Mouse (Mus musculus) gastrocnemius, postnatal 36 days (tissue): ENCODE measurements around the gene Cybc1. TPM values are rescaled to one million over a fixed set of nuclear protein-coding genes. Genes with fewer than 3 reads are reported as not detected.

Experiments used
- DNase-seq, 2 experiments: peaks; one replicate each; pipeline ENCODE4 v3.0.0; 2022
- intact Hi-C: fragments of 180-260 bp; cut with DNase I; formaldehyde crosslinking; loops from one replicate; pipeline ENCODE4 v1.15.1; 2025
- total RNA-seq, 2 experiments: library from RNA; stranded (reverse); gene quantifications; 2 replicates each; pipeline ENCODE4 v1.2.3; 2021

Gene Cybc1
- total RNA-seq, 2 experiments from 2014 or later: 2.5 to 2.7 TPM

GRCm38 (mm10) chr11:121220771-121221170 lies 8.4 kb downstream of the Cybc1 start:
- no peak for DNase-seq
- intact Hi-C loops: no loop called here

DNA sequence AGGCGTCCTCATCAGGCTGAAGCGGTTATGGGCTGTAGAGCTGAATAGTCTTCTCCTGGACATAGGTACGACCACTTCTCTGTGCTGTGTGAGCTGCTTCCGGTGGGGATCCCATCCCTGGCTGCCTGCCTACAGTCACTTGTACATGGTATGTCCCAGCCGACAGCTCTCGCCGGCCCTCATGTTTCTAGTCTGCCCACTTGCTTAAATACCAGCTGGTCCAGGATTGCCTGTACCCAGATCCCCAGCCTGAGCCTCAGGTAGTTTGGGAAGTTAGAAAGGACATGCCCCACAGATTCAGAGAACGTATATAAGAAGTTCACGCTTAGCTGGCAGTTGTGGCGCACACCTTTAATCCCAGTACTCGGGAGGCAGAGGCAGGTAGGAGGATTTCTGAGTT lies 9.3 kb downstream of the Cybc1 start:
- DNase-seq: no peak
- intact Hi-C loops: no loop called here

DNA sequence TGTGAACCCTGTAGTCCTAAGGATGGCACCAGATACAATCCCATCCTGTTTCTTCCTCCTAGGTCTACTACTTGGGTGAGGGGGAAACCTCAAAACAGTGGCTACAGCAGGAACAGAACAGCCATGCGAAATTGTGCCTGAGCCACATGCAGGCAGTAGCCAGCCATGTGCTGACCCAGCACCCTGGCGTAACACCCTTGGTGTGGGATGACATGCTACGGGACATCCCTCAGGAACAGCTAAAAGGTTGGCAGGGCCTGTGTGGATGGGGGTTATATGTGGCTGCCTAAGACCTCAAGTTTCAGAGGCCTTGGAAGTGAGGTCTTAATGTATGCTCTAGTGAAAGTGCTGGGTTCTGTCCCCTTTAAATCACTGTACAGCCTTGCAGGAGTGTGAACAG lies 12.3 kb downstream of the Cybc1 start:
- no peak for DNase-seq
- intact Hi-C loops: no loop called here

DNA sequence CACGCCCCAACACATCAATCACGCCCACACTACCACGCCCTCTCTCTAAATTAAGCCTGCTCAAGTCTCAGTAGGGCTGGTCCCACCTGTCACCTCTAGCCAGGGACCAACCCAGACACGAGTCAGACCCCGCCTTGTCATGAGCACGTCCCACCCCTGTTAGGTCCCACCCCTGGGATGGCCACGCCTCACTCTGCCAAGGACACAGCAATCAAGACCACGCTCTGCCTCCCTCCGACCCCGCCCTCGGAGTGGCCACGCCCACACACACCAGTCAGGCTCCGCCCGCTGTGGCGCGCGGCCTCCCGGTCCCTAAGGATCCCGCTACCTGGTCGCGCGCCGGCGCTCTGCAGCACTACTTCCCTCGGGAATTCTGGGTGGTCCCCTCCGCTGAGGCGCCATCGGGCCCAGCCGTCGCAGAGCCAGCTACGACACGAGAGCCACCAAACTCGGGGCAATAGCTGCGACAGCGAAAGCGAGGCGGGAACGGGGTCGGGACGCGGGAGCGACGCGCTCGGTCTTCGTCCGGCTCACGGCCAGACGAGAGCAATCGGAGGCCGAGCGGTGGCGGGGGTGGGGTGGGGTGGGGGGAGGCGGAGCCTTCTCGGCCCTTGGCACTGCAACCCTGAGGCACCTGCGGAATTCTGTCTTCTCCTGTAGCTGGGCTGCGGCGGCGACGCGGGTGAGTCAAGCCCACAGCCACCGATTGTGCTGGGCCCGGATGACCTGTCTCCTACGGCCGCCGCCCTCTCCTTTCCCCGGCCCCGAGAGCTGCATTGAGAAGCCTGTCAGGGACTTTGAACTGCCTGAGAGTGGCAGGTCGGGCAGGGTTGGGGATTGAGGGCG lies 24.7 kb downstream of the Cybc1 start, which contains the start of the genes Hexdc and Ogfod3:
Gene Hexdc (plus strand): TSS at position 273 of the 846 bp plus-strand sequence.
Gene Ogfod3 (minus strand): TSS at position 551 of the 846 bp plus-strand sequence.
- DNase-seq: peak; percentile 92 to 94
- intact Hi-C loops: loop anchor here (5.0 kb wide), 4 partner anchors 57 to 312 kb away; partner anchors contain the start of gene Tex19.1

DNA sequence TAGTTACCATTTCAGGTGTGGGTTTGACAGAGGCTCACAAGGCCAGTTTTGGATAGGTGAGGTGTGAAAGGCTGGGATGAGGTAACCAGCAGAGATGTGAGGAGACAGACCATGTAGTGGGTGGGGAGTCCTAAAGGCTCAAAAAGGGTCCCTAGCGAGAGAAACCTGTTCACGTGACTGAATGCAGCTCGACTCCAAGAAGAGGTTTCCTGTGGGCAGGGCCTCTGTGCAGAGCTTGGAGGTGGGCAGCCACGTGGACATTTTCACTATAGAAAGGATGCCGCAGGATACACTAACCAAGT lies 25.3 kb downstream of the Cybc1 start:
- intact Hi-C loops: loop anchor here (5.0 kb wide), 4 partner anchors 57 to 312 kb away; partner anchors contain the start of gene Tex19.1
- DNase-seq: no peak

DNA sequence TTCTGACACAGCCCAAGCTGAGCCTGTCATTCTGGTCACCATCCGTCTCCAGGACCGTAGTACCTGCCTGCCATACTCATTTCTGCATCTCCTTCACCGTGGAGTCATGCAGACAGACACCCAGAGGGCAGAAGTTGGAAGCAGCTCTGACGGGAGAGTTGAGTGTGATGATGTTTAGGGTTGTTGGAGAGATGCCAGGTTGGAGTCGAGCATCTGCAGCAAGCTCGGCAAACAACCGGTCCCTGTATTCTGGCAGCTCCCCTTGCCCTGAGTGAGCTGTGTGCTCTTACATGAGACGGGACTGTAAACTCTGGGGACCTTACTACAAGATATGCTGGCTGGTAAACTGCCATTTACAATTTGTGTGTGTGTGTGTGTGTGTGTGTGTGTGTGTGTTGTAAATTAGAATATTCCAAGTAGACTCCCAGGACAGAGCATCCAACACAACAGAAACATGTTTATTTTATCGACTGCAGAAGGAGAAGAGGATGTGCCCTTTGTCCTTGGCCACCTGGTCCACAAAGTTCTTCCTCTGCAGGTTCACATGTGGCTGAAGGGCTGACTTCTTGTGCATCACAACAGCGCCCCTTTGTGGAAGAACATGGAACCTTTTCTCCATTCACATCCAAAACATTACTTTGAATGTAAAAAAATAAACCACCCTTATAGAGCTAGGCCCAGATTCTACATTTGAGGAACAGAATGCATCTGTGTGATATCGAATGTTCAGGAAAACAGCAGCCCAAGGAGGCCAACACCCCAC lies 27.5 kb downstream of the Cybc1 start:
- no peak for DNase-seq
- intact Hi-C loops: loop anchor here (5.0 kb wide), 4 partner anchors 54 to 309 kb away; partner anchors contain the start of gene Tex19.1

GRCm38 (mm10) chr11:121200781-121201180 lies 28.3 kb downstream of the Cybc1 start:
- DNase-seq: no peak
- intact Hi-C loops: loop anchor here (5.0 kb wide), 4 partner anchors 53 to 308 kb away; partner anchors contain the start of gene Tex19.1

DNA sequence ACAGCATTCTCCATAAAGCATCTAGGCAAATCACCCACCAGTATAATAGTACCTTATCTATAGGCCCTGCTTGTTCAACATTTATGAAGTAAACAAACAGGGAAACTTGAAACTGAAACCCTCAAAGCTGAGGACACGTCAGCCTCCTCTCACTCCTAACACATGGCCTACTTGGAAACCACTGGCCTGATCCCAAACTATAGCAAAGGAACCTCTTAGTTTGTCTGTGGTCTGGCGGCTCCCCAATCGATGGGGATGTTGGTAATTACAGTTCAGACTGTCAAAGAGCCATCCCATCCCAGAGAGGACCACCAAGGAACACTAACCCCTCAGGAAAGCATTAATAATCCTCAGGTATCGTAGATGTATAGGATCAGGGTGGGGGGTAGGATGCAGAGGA lies 29.3 kb downstream of the Cybc1 start:
- no peak for DNase-seq
- intact Hi-C loops: loop anchor here (5.0 kb wide), 4 partner anchors 53 to 308 kb away; partner anchors contain the start of gene Tex19.1

- no peak for DNase-seq
- intact Hi-C loops: no loop called here
Observed at GRCm38 (mm10) chr11:121198622-121199021, 30.5 kb downstream of the Cybc1 start.

GRCm38 (mm10) chr11:121193415-121193814 lies 35.7 kb downstream of the Cybc1 start:
- no peak for DNase-seq
- intact Hi-C loops: no loop called here

DNA sequence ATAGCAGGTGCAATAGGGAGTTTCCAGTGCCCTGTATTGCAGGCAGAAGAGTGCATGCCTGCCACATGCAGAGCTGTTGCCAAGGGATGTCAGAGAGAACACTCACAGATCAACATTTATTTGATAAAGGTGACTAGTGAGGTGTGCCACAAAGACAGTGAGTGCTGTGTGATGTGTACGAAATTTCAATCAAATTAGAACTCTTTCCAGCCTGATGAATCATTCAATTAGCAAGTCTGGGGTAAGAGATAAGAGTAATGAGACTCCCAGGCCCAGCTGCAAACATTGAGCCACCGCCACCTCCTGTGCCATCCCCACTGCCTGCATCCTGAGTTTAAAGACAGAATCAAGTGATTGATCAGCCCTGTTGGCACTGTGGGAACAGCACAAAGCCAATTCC lies 36.4 kb downstream of the Cybc1 start:
- intact Hi-C loops: no loop called here
- no peak for DNase-seq

DNA sequence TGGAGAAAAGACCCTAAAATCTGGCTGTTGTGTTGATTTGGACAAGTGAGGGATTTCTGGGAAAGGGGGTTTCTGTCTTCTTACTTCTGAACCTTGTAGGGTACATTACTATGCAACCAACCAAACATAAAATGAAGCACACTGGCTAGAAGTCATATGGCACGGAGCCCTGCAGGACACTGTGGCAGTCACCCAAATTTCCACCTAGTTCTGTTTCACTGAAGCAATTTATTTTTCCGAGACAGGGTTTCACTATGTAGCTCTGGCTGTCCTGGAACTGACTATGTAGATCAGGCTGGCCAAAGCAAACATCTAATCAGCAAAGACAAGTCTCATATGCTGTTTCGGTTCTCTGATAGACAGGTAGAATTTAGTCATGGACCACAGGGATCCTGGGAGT lies 39.4 kb downstream of the Cybc1 start:
- no peak for DNase-seq
- intact Hi-C loops: no loop called here

DNA sequence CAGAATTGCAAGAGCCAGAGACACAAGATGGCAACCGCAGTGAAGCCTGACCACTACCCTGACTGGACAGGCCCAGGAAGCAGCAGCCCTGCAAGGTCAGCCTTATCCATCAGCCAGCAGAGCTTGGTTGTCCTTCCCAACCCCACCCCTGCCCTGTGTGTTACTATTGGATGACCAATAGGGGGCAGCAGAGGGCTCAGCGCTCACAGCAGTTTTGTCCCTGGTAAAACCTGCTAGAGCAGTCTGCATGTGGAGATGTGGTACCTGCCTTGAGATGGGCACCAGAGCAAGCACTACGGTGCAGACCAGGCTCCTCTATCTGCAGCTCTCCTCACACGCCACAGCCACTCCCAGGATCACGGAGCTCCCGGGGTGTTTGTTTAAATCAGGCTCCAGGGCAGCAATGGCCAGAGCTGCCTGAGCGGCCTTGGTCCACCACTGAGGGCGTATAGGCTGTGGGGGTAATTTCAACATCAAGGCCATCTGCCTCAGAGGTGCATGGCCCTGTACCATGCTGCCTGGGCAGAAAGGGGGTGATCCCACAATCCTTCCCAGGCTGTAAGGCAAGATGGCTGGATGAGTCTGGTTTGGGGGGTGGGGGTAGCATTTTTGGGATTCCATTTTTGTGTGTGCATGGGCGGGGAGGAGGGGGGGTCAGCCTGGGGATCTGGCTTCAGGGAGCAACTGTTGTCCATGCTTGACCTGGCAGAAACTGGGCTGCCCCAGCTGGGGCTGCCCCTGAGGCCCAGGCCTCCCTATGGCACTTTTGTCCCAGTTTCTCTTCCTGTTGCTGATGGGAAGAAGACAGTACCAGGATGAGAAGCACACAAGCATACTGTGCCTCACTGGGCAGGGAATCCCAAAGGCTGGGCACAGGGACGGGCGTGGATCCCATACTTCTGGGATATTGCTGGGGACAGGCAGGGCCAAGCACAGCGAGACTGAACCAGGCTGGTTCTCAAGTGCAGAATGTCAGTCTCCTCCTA lies 52.5 kb downstream of the Cybc1 start:
- intact Hi-C loops: no loop called here
- peak in 1 of 2 experiments; percentile 47 for DNase-seq

DNA sequence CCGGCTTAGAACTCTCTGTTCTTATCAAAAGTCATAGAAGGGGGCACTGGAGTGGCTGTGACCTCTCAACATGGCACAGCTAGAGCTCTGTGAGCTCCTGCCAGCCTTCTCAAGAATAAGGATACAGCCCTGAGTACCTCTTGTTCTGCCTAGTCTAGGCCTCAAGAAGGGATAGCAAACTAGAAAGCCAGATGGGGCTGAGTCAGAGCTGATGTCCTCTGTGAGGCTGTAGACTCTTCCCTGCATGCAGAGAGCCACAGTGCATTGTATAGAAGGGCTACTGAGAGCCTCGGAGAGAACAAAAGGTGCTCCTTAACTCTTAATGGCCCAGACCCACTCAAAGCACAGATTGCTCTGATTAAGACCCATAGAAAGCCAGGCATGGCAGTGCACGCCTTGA lies 54.9 kb downstream of the Cybc1 start:
- no peak for DNase-seq
- intact Hi-C loops: no loop called here

- intact Hi-C loops: no loop called here
- peak in 1 of 2 experiments; percentile 41 for DNase-seq
Observed at GRCm38 (mm10) chr11:121173203-121173602, 55.9 kb downstream of the Cybc1 start.

Other genes with a start within 250 kb of the Cybc1 start
- gene Csnk1d, start 238.0 kb downstream of the Cybc1 start, total RNA-seq: 10 to 100 TPM; 51.6 to 54.5 TPM
- not detected for gene Cd7, start 189.9 kb downstream of the Cybc1 start, total RNA-seq
- not detected for gene Sectm1b, start 165.8 kb downstream of the Cybc1 start, total RNA-seq
- not detected for gene Sectm1a, start 148.1 kb downstream of the Cybc1 start, total RNA-seq
- not detected for gene Tex19.2, start 110.6 kb downstream of the Cybc1 start, total RNA-seq
- not detected for gene Tex19.1, start 83.2 kb downstream of the Cybc1 start, total RNA-seq
- gene Uts2r, start 69.1 kb downstream of the Cybc1 start, total RNA-seq: 1 to 10 TPM; 1.4 to 1.5 TPM
- gene Hexdc, start 24.9 kb downstream of the Cybc1 start, total RNA-seq: 1 to 10 TPM; 6.8 to 7.5 TPM
- gene Ogfod3, start 24.6 kb downstream of the Cybc1 start, total RNA-seq: 10 to 100 TPM; 11.0 to 12.0 TPM
- gene Narf, start 7.9 kb upstream of the Cybc1 start, total RNA-seq: 100 to 1,000 TPM in 1 of 2 experiments, 10 to 100 TPM in 1; 94.7 to 102 TPM
- gene Foxk2, start 30.7 kb upstream of the Cybc1 start, total RNA-seq: 10 to 100 TPM; 24.6 to 24.9 TPM
- gene Wdr45b, start 125.1 kb upstream of the Cybc1 start, total RNA-seq: 10 to 100 TPM; 16.5 to 17.9 TPM
- 10 to 100 TPM in 1 of 2 experiments, 1 to 10 TPM in 1; 6.0 to 16.3 TPM for gene Rab40b, start 158.9 kb upstream of the Cybc1 start, total RNA-seq
- gene Fn3krp, start 192.1 kb upstream of the Cybc1 start, total RNA-seq: 1 to 10 TPM; 3.2 to 3.6 TPM
- 10 to 100 TPM; 14.4 to 17.6 TPM for gene Fn3k, start 205.6 kb upstream of the Cybc1 start, total RNA-seq
- gene Tbcd, start 222.6 kb upstream of the Cybc1 start, total RNA-seq: 10 to 100 TPM; 12.5 to 12.7 TPM